Mouse (Mus musculus) neural tube, embryonic 14.5 days (tissue): ENCODE results near the gene Wdpcp. TPM values are rescaled to one million over a fixed set of nuclear protein-coding genes. Genes with fewer than 3 reads are reported as not detected.
A peak's percentile ranks its signal among the peaks of the same experiment; 100 is the strongest.

Experiments
- ATAC-seq: fragments of 200-750 bp; cut with Nextera tagmentation; 2 replicates; pipeline ENCODE4 v1.8.0; 2017; ENCODE audit warnings: low read depth, mild to moderate bottlenecking, moderate TSS enrichment, moderate library complexity
- H3K27ac ChIP-seq: fragments of 300-500 bp; sonication (generic); 2 replicates; pipeline ENCODE4 v1.5.1; 2014; ENCODE audit warnings: low read depth, mild to moderate bottlenecking, control low read depth, low read length, moderate library complexity, mixed read lengths
- H3K27me3 ChIP-seq: fragments of 300-500 bp; sonication (generic); 2 replicates; pipeline ENCODE4 v1.6.1; 2014; ENCODE audit warnings: low read length; ENCODE audit not compliant: control insufficient read depth, insufficient read depth
- H3K36me3 ChIP-seq: fragments of 300-500 bp; sonication (generic); 2 replicates; pipeline ENCODE4 v1.6.1; 2014; ENCODE audit warnings: low read length, mixed read lengths; ENCODE audit not compliant: control insufficient read depth, insufficient read depth
- H3K4me1 ChIP-seq: fragments of 300-500 bp; sonication (generic); 2 replicates; pipeline ENCODE4 v1.6.1; 2014; ENCODE audit warnings: low read length; ENCODE audit not compliant: control insufficient read depth, insufficient read depth
- H3K4me2 ChIP-seq: fragments of 300-500 bp; sonication (generic); 2 replicates; pipeline ENCODE4 v1.6.1; 2014; ENCODE audit warnings: mild to moderate bottlenecking, low read depth, low read length, control low read depth
- H3K4me3 ChIP-seq: fragments of 300-500 bp; sonication (generic); 2 replicates; pipeline ENCODE4 v1.5.1; 2014; ENCODE audit warnings: low read depth, low read length, control low read depth, mixed read lengths
- H3K9ac ChIP-seq: fragments of 300-500 bp; sonication (generic); replicated peaks from 2 replicates; pipeline ENCODE4 v1.6.1; 2014; ENCODE audit warnings: low read depth, mild to moderate bottlenecking, control low read depth, low read length, mixed read lengths
- H3K9me3 ChIP-seq: fragments of 300-500 bp; sonication (generic); 2 replicates; pipeline ENCODE4 v1.6.1; 2016; ENCODE audit warnings: low read length; ENCODE audit not compliant: control insufficient read depth
- WGBS: fragments of 180-500 bp; shearing (Covaris S2); extraction: QIAGEN DNeasy Blood & Tissue Kit; methylation state at CpG from one replicate; pipeline ENCODE4 v1.1.7; 2014; 5-methylcytosine and 5-hydroxymethylcytosine counted together
- polyA plus RNA-seq: library from polyadenylated mRNA; unstranded; fragments of >200 nt; fragmentation: Nextera tagmentation; extraction: Ambion mirVana; gene quantifications from 2 replicates; pipeline ENCODE4 v1.2.1, GENCODE M21; 2014

Wdpcp gene
- polyA plus RNA-seq, 1 experiment from 2014 or later = 10.5 TPM

GRCm38 (mm10) chr11:21564681-21565405 is 7.2 kb upstream of the Wdpcp start:
- H3K27me3 ChIP-seq = no peaks in the 10 kb centered on the region
- peaks cover 18% of the 10 kb centered on the region for H3K36me3 ChIP-seq
- no peak overlapping the region for H3K4me2 ChIP-seq
- peaks cover 10% of the 10 kb centered on the region for H3K4me1 ChIP-seq
- WGBS = 77% methylated on average over 9 of the region's 9 CpGs
- ATAC-seq = no peak
- H3K4me3 ChIP-seq = no peak overlapping the region
- H3K9ac ChIP-seq = no peak overlapping the region
- no peaks in the 10 kb centered on the region for H3K9me3 ChIP-seq
- H3K27ac ChIP-seq = no peak overlapping the region

GRCm38 (mm10) chr11:21566934-21567333 is 5.1 kb upstream of the Wdpcp start:
- 97% methylated on average over 6 of the region's 6 CpGs for WGBS
- H3K4me1 ChIP-seq = peaks cover 17% of the 10 kb centered on the region
- ATAC-seq = no peak
- H3K27me3 ChIP-seq = no peaks in the 10 kb centered on the region
- no peak overlapping the region for H3K4me3 ChIP-seq
- H3K4me2 ChIP-seq = no peak overlapping the region
- peaks cover 12% of the 10 kb centered on the region for H3K36me3 ChIP-seq
- H3K27ac ChIP-seq = no peak overlapping the region
- no peak overlapping the region for H3K9ac ChIP-seq
- no peaks in the 10 kb centered on the region for H3K9me3 ChIP-seq

DNA sequence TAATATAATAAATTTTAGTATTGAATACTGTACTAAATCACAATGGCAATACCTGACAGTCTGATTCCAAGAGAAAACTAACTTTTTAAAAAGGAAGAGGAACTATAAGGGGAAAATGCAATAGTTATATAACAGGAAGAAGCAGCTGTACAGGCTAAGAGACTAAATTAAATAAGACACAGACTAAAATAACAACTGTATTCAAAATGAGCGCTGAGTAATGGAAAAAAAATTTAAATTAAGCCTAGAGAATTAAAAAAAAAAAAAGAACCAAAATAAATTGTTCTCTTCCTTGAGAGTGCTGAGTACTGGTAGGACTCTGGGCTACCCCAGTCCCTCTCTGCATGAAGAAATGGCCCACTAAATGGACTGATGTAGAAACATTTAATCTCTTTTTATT is 4.3 kb upstream of the Wdpcp start:
- Histone ChIP-seq H3K4me2 (no peak overlapping the region), H3K27ac (no peak overlapping the region), H3K36me3 (peaks cover 9% of the 10 kb centered on the region), H3K4me1 (peaks cover 22% of the 10 kb centered on the region), H3K4me3 (no peak overlapping the region), H3K9ac (no peak overlapping the region), H3K9me3 (no peaks in the 10 kb centered on the region), H3K27me3 (no peaks in the 10 kb centered on the region)
- 97% methylated on average over 1 of the region's 1 CpGs for WGBS
- no peak for ATAC-seq

DNA sequence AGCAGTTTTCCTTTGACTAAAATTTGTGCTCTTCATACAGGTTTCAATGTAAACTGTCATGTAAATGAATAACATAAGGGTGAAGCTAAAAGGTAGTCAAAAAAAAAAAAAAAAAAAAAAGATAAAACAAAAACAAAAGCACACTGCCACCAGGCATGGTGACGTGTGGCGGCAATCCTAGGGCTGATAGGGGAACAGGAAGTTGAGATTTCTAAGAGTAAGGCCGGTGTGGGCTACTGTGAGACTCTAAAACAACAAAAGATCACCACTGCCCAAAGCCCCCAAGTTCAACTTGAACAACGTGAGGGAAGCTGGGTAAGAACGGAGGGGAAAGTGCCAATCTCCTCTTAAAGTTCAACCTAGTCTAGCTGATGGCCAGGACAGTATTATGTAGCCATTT is 3.0 kb upstream of the Wdpcp start:
- H3K9me3 ChIP-seq = no peaks in the 10 kb centered on the region
- ATAC-seq = no peak
- H3K27me3 ChIP-seq = no peaks in the 10 kb centered on the region
- no peak overlapping the region; the same call in 1 of the 2 replicates for H3K4me2 ChIP-seq
- H3K9ac ChIP-seq = no peak overlapping the region
- peaks cover 25% of the 10 kb centered on the region for H3K4me1 ChIP-seq
- no peak overlapping the region for H3K4me3 ChIP-seq
- WGBS = 74% methylated on average over 5 of the region's 5 CpGs
- peaks cover 9% of the 10 kb centered on the region; the same call in 1 of the 2 replicates for H3K36me3 ChIP-seq
- H3K27ac ChIP-seq = no peak overlapping the region

GRCm38 (mm10) chr11:21569456-21570108 is 2.5 kb upstream of the Wdpcp start:
- H3K4me2 ChIP-seq = peak overlapping the region; percentile 31; the same call in 1 of the 2 replicates
- 45% methylated on average over 3 of the region's 3 CpGs for WGBS
- H3K27me3 ChIP-seq = no peaks in the 10 kb centered on the region
- no peak for ATAC-seq
- no peaks in the 10 kb centered on the region for H3K9me3 ChIP-seq
- H3K4me1 ChIP-seq = peaks cover 25% of the 10 kb centered on the region
- peaks cover 9% of the 10 kb centered on the region; the same call in 1 of the 2 replicates for H3K36me3 ChIP-seq
- no peak overlapping the region for H3K9ac ChIP-seq
- no peak overlapping the region for H3K27ac ChIP-seq
- H3K4me3 ChIP-seq = no peak overlapping the region

GRCm38 (mm10) chr11:21570109-21570474 is 1.9 kb upstream of the Wdpcp start:
- no peak overlapping the region for H3K27ac ChIP-seq
- H3K9me3 ChIP-seq = no peaks in the 10 kb centered on the region
- H3K4me2 ChIP-seq = peak overlapping the region; percentile 31; the same call in 1 of the 2 replicates
- H3K9ac ChIP-seq = no peak overlapping the region
- H3K27me3 ChIP-seq = no peaks in the 10 kb centered on the region
- ATAC-seq = no peak
- no peak overlapping the region for H3K4me3 ChIP-seq
- H3K4me1 ChIP-seq = peaks cover 25% of the 10 kb centered on the region
- peaks cover 5% of the 10 kb centered on the region; the same call in 1 of the 2 replicates for H3K36me3 ChIP-seq
- WGBS = 36% methylated on average over 2 of the region's 2 CpGs

- Histone ChIP-seq H3K9ac (peak overlapping the region; percentile 72), H3K9me3 (no peaks in the 10 kb centered on the region), H3K4me2 (peak overlapping the region; percentile 73), H3K36me3 (peaks cover 4% of the 10 kb centered on the region; the same call in 1 of the 2 replicates), H3K27me3 (no peaks in the 10 kb centered on the region), H3K27ac (peak overlapping the region; percentile 83), H3K4me1 (peaks cover 25% of the 10 kb centered on the region), H3K4me3 (peak overlapping the region; percentile 71)
- 9% methylated on average over 10 of the region's 10 CpGs for WGBS
- no peak for ATAC-seq
Observed at GRCm38 (mm10) chr11:21570973-21571372, 1.1 kb upstream of the Wdpcp start.

GRCm38 (mm10) chr11:21581472-21581871 is 9.4 kb downstream of the Wdpcp start:
- Histone ChIP-seq H3K27me3 (no peaks in the 10 kb centered on the region), H3K27ac (no peak overlapping the region), H3K36me3 (no peaks in the 10 kb centered on the region), H3K4me3 (no peak overlapping the region), H3K4me2 (no peak overlapping the region), H3K4me1 (no peaks in the 10 kb centered on the region), H3K9ac (no peak overlapping the region), H3K9me3 (no peaks in the 10 kb centered on the region)
- WGBS = 74% methylated on average over 7 of the region's 7 CpGs
- ATAC-seq = no peak

GRCm38 (mm10) chr11:21583286-21583685 is 11.3 kb downstream of the Wdpcp start:
- no peak for ATAC-seq
- H3K9ac ChIP-seq = no peak overlapping the region
- no peaks in the 10 kb centered on the region for H3K9me3 ChIP-seq
- no peak overlapping the region for H3K4me3 ChIP-seq
- WGBS = 42% methylated on average over 1 of the region's 1 CpGs
- H3K27ac ChIP-seq = no peak overlapping the region
- H3K4me1 ChIP-seq = no peaks in the 10 kb centered on the region
- no peaks in the 10 kb centered on the region for H3K27me3 ChIP-seq
- no peak overlapping the region for H3K4me2 ChIP-seq
- H3K36me3 ChIP-seq = no peaks in the 10 kb centered on the region
